Mouse (Mus musculus) small intestine, adult 2 months (tissue): ENCODE data around the gene Stk39. TPM values are rescaled to one million over a fixed set of nuclear protein-coding genes. Genes with fewer than 3 reads are reported as not detected.
A peak's percentile ranks its signal among the peaks of the same experiment; 100 is the strongest.

Experiments used
- H3K27ac ChIP-seq: fragments of 200-500 bp; 2 replicates; pipeline ENCODE4 v1.5.1; 2012; ENCODE audit warnings: low read depth, low read length, control low read depth, inconsistent platforms; ENCODE audit not compliant: insufficient read depth
- H3K27me3 ChIP-seq: fragments of 200-500 bp; 2 replicates; pipeline ENCODE4 v1.6.1; 2012; ENCODE audit warnings: mild to moderate bottlenecking, moderate library complexity, low read length, inconsistent platforms; ENCODE audit not compliant: control insufficient read depth, insufficient read depth
- H3K36me3 ChIP-seq: fragments of 200-500 bp; 2 replicates; pipeline ENCODE4 v1.6.1; 2012; ENCODE audit warnings: mild to moderate bottlenecking, low read length, control low read depth, inconsistent platforms; ENCODE audit not compliant: control insufficient read depth, insufficient read depth
- H3K4me1 ChIP-seq: fragments of 200-500 bp; 2 replicates; pipeline ENCODE4 v1.6.1; 2012; ENCODE audit warnings: low read length, inconsistent platforms, mixed read lengths; ENCODE audit not compliant: control insufficient read depth, insufficient read depth, insufficient read length
- H3K4me3 ChIP-seq: fragments of 200-500 bp; 2 replicates; pipeline ENCODE4 v1.5.1; 2012; ENCODE audit warnings: low read depth, mild to moderate bottlenecking, control low read depth, inconsistent platforms, low read length, moderate library complexity
- CTCF ChIP-seq: fragments of 200-500 bp; IDR thresholded peaks from 2 replicates; pipeline ENCODE4 v1.5.1; 2012; ENCODE audit warnings: low read depth, mild to moderate bottlenecking, control low read depth, inconsistent platforms, low read length, moderate library complexity, mixed read lengths; ENCODE audit not compliant: insufficient replicate concordance, insufficient read length; ENCODE audit errors: extremely low read depth
- POLR2A ChIP-seq: fragments of 200-500 bp; IDR thresholded peaks from 2 replicates; pipeline ENCODE4 v1.6.1; 2012; ENCODE audit warnings: low read depth, mild to moderate bottlenecking, control low read depth, inconsistent platforms, low read length, moderate library complexity
- WGBS: fragments of 180-500 bp; shearing (Covaris S2); methylation state at CpG from one replicate; pipeline ENCODE4 v1.1.7; 2018; 5-methylcytosine and 5-hydroxymethylcytosine counted together
- polyA plus RNA-seq: library from polyadenylated mRNA; depleted of rRNA; stranded (reverse); fragments of >200 nt; gene quantifications from 2 replicates; pipeline ENCODE4 v1.2.3, GENCODE M21; 2012

The Stk39 gene
- polyA plus RNA-seq, 1 experiment, result 4.6 TPM

DNA sequence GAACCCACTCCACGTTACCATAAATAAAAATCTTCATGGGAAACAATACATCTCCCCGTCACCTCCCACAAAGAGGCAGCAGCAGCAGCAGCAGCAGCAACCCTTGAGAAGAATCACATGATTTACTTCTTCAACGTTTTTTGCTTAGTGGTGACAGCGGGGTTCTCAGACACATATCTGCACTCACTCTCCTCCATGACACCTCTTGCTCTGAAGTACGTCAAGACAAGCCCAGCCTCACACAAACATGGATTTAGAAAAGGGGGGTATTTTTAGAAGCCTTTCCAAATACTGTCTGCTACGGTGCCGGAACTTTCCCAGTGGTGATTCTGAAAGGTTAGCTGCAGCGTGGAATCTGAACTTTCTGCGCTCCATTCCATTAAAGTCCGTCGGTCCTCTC, 256.9 kb downstream of the Stk39 start:
- WGBS, result 88% methylated on average over 11 of the region's 11 CpGs
- H3K4me3 ChIP-seq, result no peak overlapping the region
- no peaks in the 10 kb centered on the region for H3K27me3 ChIP-seq

DNA sequence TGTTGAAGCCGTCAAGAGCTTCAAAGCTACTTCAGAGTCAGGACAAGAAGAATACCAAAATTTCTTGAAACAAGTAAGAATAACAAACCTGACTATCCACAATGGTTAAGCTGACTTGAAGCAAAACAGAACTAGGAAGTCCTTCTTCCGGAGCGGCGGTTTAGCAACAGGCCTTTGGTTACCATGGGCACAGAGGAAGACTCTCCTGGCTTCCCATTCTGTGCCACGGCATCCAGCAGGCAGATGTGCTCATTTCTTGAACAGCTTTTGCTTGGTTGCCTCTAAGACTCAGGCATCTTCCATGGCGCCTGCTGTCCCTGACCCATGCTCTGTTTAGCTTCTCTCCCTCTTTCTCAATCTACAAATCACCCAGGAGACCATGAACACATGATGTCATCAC, 257.7 kb downstream of the Stk39 start:
- Histone ChIP-seq H3K27ac (no peak overlapping the region), H3K27me3 (no peaks in the 10 kb centered on the region), H3K4me3 (no peak overlapping the region), H3K4me1 (no peaks in the 10 kb centered on the region), H3K36me3 (peaks cover 1% of the 10 kb centered on the region)
- WGBS, result 87% methylated on average over 6 of the region's 6 CpGs
- TF ChIP-seq POLR2A (no peak), CTCF (no peak)

More for the DNA sequence above, 256.9 kb downstream of the Stk39 start:
- Histone ChIP-seq H3K27ac (no peak overlapping the region), H3K4me1 (no peaks in the 10 kb centered on the region), H3K36me3 (peaks cover 5% of the 10 kb centered on the region)
- no peak for TF ChIP-seq CTCF
- TF ChIP-seq POLR2A, result no peak

DNA sequence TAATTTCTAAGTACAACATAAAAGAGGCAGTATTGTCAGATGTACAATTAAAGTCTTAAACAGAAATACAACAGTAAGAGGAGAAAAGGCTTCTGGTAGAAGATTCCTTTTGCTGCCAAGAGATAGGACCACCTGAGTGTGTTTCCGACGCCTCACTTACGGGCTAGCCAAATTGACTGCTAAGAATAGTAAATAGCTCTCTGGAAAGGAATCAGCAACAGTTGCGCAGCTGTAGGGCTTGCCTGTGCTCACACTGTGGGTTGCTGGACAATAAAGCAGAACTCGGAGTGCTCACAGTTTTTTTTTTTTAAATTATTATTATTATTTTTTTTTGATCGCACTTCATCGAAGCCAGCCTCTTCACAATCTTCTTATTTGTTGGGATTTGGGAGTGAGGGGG, 260.6 kb downstream of the Stk39 start:
- Histone ChIP-seq H3K36me3 (peaks cover 1% of the 10 kb centered on the region; the same call in 1 of the 2 replicates), H3K27me3 (no peaks in the 10 kb centered on the region), H3K4me1 (no peaks in the 10 kb centered on the region), H3K4me3 (no peak overlapping the region), H3K27ac (no peak overlapping the region)
- no peak for TF ChIP-seq CTCF
- TF ChIP-seq POLR2A, result no peak
- WGBS, result 93% methylated on average over 7 of the region's 7 CpGs

DNA sequence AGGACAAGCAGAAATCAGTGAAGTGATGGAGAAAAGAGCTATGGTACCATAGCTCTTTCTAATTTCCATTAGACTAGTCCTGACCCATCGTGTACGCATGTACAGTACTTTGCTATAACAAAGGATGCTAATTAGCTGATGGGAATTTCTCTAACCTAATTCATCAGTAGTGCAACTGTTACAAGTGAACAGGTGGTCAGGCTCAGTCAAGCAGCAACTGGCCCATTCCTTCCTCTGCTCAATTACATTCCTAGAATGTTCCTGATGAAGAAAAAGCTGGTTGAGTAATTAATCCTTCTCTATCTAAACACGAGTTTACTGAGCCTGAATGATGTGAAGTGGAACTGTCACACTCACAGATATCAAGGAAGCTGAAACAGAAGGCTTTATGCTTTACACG, 275.8 kb downstream of the Stk39 start:
- 65% methylated on average over 4 of the region's 4 CpGs for WGBS
- peaks cover 3% of the 10 kb centered on the region; the same call in 1 of the 2 replicates for H3K4me1 ChIP-seq
- H3K36me3 ChIP-seq, result no peaks in the 10 kb centered on the region
- no peak for TF ChIP-seq CTCF
- TF ChIP-seq POLR2A, result no peak
- no peak overlapping the region for H3K4me3 ChIP-seq
- no peaks in the 10 kb centered on the region for H3K27me3 ChIP-seq
- no peak overlapping the region for H3K27ac ChIP-seq

DNA sequence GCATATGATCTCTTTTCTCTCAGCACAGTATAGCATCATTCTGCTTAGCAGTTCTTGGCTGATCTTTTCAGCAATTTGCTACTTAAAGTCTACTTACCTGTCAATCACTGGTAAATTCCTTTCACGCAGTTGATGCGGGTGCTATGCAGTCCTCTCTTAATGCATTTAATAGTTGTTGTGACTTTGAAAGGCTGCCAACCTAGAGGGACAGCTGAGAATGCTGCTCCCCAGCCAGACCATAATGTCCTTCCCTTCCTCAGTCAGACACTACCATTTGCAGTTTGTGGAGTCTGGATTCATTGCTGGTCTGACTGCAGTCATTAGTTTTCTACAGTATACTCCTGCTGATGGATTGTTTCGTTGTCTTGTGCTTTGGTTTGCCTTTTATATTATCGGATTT, 277.6 kb downstream of the Stk39 start:
- Histone ChIP-seq H3K27ac (no peak overlapping the region), H3K27me3 (no peaks in the 10 kb centered on the region), H3K4me3 (no peak overlapping the region), H3K36me3 (no peaks in the 10 kb centered on the region), H3K4me1 (peaks cover 3% of the 10 kb centered on the region; the same call in 1 of the 2 replicates)
- WGBS, result 72% methylated on average over 4 of the region's 4 CpGs
- TF ChIP-seq CTCF, result no peak
- TF ChIP-seq POLR2A, result no peak

DNA sequence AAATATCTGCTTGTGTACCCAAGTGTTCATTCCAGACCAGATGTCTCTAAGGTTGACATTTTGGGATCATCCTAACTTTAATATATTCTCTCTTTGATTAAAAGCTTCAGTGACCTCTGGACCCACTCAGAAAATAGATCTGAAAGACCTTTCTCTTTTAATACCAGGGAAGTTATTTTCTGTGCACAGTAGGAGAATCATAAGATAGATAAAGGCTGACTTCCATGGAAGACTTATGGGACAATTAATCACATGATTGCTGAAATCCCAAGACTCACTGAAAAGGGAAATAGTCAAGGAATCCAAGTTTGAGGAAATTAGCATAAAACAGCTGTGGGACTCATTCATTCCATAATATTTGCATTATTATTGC, 278.6 kb downstream of the Stk39 start:
- no peak overlapping the region for H3K27ac ChIP-seq
- H3K27me3 ChIP-seq, result no peaks in the 10 kb centered on the region
- H3K36me3 ChIP-seq, result no peaks in the 10 kb centered on the region
- H3K4me1 ChIP-seq, result peaks cover 3% of the 10 kb centered on the region; the same call in 1 of the 2 replicates
- no peak overlapping the region for H3K4me3 ChIP-seq
- TF ChIP-seq CTCF (no peak), POLR2A (no peak)

DNA sequence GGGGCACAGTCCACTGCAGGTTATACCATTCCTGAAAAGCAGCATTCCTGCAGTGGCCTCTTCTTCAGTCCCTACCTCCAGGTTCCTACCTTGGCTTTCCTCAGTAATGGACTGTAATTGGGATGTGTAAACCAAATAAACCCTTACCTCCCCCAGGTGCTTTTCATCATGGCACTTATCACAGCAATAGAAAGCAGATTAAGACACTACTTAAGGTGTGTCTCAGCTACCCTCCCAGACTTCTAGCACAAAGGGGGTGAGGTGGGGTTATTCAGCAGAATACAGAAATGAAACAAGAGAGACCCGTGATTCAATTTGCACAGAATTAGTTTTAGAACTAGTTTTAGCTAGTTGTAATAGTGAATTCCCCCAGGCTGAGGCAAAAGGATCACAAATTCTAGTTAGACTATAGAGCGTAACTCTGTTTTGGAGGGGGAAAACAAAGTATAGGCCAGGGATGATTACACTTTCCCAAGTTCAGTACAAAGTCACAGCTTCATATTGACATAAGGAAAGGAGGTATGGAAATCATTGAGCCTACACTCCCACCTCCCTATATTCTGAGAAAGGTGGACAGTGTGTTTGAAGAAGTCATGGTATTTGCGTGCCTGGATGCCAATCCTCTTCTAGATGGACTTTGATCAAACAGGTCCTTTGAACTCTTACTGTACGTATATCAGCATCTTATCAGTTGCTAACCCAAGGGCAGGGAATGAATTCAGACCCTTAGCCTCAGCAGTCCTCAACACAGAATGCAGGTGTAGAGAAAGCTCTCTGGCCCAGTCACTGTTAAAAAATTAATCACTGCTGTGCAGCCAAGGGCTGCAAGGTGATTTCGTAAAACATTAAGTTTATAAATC, 279.2 kb downstream of the Stk39 start:
- Histone ChIP-seq H3K27me3 (no peaks in the 10 kb centered on the region), H3K27ac (peak overlapping the region; percentile 36; the same call in 1 of the 2 replicates), H3K4me3 (no peak overlapping the region), H3K4me1 (peaks cover 3% of the 10 kb centered on the region; the same call in 1 of the 2 replicates), H3K36me3 (no peaks in the 10 kb centered on the region)
- WGBS, result 43% methylated on average over 5 of the region's 5 CpGs
- TF ChIP-seq CTCF (no peak), POLR2A (no peak)
